Mouse (Mus musculus) ES-CJ7 (cell line): ENCODE data around the gene Cyp2a12.
"Not testable (repeated sequence)": the region's sequence is repeated elsewhere in the genome, so short reads cannot be mapped to it uniquely, and the experiment has no call there.

ENCODE experiments used
- DNase-seq: peaks from one replicate; pipeline ENCODE4 v3.0.0; 2011; ENCODE audit warnings: low read depth, low spot score

The Cyp2a12 gene

DNA sequence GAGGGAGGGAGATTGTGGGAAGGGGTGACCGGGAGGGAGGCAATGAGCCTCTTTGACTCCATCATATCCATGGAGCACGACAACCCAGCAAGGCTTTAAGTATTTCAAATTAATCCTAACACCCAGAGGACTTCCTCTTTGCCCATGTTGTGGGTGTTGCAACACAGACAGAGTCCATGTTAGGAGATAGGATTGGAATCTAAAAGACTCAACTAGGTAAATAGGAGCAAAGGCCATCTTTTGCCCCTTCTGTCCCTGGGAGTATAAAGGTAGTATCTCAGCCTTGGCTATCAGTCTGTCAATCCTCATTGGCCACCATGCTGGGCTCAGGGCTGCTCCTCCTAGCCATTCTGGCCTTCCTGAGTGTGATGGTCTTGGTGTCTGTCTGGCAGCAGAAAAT, at the start of gene Cyp2a12:
Gene Cyp2a12 (plus strand): TSS at position 293 of the 400 bp plus-strand sequence.
- no peak for DNase-seq

DNA sequence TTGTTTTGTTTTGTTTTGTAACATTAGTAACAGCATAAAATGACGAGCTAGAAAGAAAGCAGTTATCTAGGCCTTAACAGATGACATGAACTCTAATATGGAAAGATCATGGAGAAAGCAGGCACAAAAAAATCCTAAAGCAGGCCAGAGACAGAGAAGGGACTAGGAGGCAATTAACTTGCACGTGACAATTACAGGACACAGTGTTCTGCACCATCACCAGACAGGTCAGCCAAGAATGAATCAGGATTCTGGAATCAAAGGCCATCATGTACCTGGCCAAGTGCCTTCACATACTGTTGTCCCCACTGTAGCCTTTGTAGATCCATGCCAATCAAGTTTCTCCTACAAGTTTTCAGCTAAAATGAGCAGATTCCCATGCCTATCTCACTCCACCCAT, 47.4 kb upstream of the Cyp2a12 start:
- DNase-seq, result not testable (repeated sequence)

DNA sequence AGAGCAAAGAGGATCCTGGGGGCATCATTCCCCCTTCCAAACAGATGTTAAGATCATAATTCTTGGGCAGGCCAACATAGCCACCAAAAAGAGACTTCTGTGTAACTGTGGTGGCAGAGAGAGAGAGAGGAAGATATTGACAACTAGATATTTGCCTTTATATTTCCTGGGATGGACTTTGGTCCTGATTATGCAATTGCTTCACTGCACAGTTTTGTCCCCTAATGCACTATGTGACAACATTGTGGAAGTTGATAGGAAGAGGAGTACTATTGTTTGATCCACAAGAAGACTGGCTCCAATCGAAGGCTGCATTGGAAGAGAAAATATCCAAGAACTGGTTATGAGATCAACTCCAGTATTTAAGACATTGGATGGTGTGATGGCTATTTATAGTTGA, 46.9 kb upstream of the Cyp2a12 start:
- not testable (repeated sequence) for DNase-seq

DNA sequence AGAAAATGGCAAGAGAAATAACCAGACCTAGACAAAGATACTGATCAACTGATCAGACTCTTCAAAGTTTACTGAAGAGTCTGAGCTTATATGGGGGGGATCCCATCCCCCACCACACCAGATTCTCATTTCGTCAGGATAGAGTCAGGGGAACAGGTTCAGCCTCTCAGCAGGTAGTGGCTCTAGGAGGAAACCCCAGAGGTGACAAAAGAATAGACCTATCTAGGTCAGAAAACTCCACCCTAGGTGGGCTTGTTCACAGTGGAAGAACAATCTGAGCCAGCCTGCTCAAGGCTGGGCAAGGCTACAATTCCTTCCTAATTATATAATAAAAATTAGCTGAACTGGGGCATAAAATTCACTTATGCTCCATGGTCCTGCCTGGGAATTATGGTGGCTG, 46.3 kb upstream of the Cyp2a12 start:
- peak; percentile 66 for DNase-seq

DNA sequence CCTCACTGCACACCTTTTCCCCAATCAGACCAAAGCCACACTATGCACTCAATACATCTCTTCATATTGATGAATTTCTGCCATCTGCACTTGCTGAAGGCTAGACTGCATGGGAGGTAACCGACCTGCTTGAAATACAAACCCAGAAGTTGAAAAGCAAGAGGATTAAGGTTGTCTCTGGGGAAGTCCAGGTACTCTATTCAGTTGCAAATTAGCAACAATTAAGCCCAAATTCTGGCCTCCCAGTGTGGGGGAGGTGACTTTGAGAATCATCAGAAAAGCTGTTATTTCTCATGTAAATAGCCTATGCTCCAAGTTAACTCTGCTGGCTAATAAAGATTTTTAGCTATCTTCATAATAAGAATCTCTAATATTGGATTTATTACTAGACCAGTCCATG, 45.7 kb upstream of the Cyp2a12 start:
- DNase-seq, result peak; percentile 81

DNA sequence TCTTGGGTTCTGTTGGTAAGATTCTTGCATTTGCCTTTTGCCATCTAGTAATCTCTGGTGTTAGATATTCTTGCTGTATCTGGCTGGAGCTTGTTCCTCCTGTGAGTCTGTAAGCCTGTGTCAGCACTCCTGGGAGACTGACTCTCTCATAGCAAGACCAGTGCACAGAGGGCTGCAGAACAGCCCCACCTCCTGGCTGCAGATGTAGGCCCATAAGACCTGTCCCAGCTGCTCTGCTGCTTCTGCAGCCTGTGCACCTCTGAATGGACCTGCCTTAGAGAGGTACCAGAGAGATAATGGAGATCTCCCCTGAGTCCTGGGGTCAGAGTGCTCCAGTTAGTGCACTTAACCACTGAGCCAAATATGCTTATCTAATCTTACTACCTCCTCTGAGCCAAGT, 2.3 kb upstream of the Cyp2a12 start:
- not testable (repeated sequence) for DNase-seq

DNA sequence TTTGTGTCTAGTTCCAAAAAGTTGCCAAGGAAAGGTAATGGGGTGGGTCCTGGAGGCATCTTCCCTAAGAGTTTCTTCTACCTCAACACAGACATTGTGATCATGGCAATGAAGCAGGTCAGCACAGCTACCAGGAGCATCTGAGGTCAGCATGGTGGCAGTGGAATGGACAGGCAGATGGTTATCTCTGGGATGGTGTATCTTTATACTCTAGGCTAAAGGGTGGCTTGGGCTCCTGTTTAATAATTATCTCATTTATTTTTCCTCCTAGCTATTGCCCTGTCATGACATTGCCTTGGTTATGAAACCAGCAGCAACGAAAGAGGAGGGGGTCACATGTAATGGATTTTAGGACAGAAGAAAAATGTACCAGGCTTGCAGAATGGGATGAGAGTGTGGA, 20.0 kb downstream of the Cyp2a12 start:
- not testable (repeated sequence) for DNase-seq

DNA sequence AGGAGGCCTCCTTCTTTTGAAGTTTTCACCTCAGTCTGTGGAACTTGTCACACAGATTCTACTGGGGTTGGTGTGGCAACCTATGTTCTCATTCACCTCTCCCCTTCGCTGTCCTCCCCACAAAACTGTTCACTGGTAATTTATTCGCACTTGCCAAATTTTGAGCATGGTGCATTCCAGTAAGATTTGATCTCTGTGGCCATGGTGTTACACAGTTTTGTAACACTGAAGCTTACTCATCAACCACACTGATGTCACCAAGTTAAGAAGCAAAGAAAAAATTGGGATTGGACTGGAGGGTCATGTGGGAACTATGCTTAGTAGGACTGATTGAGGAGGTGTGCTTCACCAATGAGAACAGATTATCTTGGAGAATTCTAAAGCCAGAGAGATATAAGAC, 30.5 kb downstream of the Cyp2a12 start:
- not testable (repeated sequence) for DNase-seq

DNA sequence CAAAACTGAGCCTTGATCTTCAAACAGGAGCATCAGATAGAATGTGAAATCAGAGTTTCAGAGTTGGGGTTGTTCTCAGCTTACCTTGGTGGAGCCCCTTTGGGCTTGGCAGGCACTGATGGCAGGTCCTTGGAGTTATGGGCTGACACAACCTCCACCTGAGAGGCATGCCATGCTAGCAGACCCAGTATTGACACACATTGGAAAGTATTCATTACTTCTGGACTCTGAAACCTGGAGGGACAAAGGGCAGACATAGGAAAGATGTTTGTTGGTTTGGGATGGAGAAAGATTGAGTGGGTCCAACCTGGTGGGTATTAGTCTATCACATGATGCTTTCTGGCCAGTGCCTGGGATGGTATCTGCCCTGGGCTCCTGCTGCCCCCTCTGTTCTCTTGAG, 31.0 kb downstream of the Cyp2a12 start:
- not testable (repeated sequence) for DNase-seq

DNA sequence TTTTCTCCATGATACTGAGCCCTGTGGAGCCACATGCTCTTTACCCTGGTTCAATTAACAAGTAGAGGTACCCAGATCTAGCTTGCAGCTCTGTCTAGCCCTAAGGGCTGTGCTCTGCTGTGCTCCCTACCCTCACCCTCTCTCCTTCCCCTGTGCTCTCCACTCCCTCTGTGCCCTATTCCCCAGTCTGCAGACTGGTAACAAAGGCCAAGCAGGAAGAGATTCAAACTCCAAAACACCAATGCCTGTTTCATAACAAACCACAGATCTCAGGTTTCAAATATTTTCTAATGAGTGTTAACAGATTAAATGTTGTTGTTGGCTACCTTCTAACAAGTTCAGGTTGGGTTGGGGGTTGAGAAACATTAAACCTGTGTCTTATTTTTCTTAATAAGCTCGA, 49.8 kb downstream of the Cyp2a12 start:
- DNase-seq, result no peak

DNA sequence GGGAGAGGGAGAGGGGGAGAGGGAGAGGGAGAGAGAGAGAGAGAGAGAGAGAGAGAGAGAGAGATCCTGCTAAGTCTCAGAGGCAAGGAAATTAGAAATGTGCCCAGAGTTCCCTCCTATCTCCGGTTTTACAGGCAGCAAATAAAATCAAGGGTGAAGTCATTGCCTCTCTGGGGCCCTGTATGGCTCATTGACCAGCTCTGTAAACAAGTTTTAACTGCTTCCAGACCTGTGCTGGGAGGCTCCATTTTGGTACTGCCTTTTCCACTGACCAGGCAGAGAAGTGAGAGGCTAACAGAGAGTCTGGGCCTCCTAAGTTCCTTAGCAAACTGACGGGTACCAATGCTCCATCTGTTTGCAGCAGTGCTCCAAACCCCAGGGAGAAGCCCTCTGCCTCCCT, 52.7 kb downstream of the Cyp2a12 start:
- DNase-seq, result no peak
